Mouse (Mus musculus) ovary, adult 10 weeks (tissue): Measurements from ENCODE around the gene Ccdc27. TPM values are rescaled to one million over a fixed set of nuclear protein-coding genes. Genes with fewer than 3 reads are reported as not detected.

ENCODE experiments used
- polyA plus RNA-seq: library from polyadenylated mRNA; stranded (reverse); fragments of 350-450 nt; fragmentation: Illumina TruSeq; extraction: RNeasy Lipid Tissue Mini Kit (QIAGEN cat#74804); gene quantifications from one replicate; pipeline ENCODE4 v1.2.3, GENCODE M21; 2014

Gene Ccdc27
- not detected for polyA plus RNA-seq

GRCm38 (mm10) chr4:154042577-154042976 lies at the start of gene Ccdc27:
Gene Ccdc27 (minus strand): TSS chr4:154042677.

GRCm38 (mm10) chr4:154025641-154026440 lies 16.6 kb downstream of the Ccdc27 start, which contains the start of gene Smim1:
Gene Smim1 (minus strand): TSS chr4:154026230.

GRCm38 (mm10) chr4:154011646-154012089 lies 30.8 kb downstream of the Ccdc27 start, which contains the start of gene Lrrc47:
Gene Lrrc47 (plus strand): TSS chr4:154011731.

Other genes with a start within 250 kb of the Ccdc27 start
- 16.6 TPM for gene A430005L14Rik, start 85.4 kb downstream of the Ccdc27 start, polyA plus RNA-seq
- 2.5 TPM for gene Dffb, start 67.6 kb downstream of the Ccdc27 start, polyA plus RNA-seq
- gene Cep104, start 67.5 kb downstream of the Ccdc27 start, polyA plus RNA-seq = 15.9 TPM
- gene Lrrc47, start 30.9 kb downstream of the Ccdc27 start, polyA plus RNA-seq = 24.9 TPM
- gene Smim1, start 16.4 kb downstream of the Ccdc27 start, polyA plus RNA-seq = 0.40 TPM
- gene Trp73, start 97.5 kb upstream of the Ccdc27 start, polyA plus RNA-seq = 0.14 TPM
- 0.37 TPM for gene Wrap73, start 99.7 kb upstream of the Ccdc27 start, polyA plus RNA-seq
- gene Tprgl, start 118.0 kb upstream of the Ccdc27 start, polyA plus RNA-seq = 73.6 TPM
- 0.26 TPM for gene Megf6, start 128.1 kb upstream of the Ccdc27 start, polyA plus RNA-seq